Mouse (Mus musculus): ENCODE measurements around the gene Mecom.

Gene Mecom

DNA sequence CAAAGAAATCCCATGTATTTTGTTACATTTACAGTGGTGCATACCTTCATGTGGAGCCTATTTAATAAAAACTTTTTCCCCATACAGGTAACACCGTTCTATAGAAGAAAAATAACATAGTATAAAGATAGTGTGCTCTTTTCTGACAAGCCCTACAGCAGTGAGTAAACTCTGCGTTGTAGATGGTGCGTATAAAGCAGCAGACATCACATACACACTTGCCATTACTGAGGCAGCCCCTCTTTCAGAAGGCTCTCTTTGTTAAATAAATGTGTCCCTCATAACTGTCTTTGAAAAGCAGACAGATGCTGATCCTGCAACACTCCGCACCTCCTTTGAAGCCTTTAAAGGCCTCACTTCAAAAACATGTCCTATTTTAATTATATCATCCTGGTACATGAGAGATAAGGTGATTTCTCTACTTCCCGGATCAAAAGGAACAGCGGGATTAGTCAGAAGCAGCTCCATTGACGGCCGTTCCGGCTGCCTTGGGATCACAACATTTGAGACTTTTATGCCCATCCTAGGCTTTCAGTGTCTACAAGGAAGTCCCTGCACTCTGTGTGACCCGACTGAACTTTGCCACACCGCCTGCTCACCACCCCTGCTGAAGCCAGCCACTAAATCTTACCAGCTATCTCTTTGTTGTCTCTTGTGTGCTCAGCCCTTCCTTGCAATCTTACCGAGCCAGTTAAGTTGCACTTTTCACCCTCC lies 355.4 kb downstream of the Mecom start:
- no peak for DNase-seq

DNA sequence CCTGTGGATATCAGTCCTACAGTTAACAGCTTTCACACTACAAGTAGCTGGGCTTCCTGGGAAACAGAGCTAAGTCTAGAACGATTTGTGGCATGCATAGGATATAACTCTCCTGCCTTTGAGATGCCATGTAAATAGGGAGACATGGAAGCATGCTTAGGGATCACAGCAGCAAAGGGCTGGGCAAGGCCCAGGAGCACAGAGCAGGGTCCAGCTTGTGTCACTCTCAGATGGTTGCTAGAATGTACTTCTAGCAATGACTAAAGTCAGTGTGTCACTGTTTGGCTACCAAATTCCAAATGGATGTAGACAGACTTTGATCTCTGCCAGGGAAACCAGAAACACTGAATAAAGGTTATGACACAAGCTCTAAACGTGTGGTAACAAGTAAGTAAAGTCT lies 358.5 kb downstream of the Mecom start:
- DNase-seq: no peak

DNA sequence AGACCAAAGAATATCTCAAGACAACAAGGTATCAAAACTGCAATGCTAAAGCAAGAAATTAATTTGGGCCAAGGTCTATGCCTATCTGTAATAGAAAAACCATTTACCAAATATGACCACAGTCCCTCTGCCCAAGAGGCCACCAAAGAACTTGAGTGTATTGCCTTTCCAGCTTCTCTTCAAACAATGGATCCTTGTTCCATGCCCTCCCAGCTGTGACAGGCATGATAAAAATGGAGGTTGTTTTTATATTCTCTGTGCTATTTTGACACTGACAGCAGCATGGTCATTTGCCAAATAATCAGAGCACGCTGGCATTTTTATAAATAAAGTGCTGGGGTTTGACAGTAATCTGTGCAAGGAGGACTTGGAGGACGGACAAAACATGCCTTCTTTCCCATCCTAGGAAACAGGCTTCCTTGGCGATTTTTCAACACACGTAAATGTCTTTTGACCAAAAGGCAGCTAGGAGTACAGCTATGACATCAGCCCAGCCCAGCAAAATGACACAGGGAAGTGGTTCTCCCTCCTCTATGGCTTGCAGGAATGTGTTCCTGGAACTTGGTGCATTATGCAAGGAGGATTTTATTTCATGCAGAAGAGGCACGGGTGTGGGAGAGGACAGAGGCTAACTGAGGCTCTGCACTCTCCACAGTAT lies 359.9 kb downstream of the Mecom start:
- no peak for DNase-seq

DNA sequence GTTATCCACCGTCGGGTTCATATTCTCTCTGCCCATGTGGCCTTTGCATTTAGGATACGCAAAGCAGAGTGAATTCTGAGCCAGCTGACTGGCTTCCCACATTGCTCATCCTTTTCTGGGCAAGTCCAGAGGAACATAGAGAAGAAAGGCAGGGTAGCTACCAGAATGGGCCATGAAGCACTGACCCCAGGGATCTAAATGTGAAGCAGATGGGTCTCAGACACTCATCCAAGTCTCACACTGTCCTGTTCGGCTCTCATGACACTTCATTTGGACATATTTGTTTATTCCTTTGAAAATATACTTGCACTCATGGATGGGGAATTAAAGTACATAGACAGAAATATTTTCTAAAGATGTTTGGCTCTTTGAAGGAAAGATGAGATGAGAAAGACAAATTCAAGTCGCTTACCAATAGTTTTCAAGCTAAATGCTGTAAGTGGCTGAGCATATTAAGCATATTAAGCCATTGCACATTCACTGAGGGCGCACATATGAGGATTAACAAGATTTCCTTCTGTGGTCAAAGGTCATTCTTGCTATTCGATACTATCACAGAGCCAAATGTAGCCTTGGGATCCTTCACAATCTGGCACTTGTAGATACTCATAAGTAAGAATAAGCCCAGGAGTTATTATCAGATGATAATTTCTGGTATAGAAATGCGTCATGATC lies 365.9 kb downstream of the Mecom start:
- no peak for DNase-seq

DNA sequence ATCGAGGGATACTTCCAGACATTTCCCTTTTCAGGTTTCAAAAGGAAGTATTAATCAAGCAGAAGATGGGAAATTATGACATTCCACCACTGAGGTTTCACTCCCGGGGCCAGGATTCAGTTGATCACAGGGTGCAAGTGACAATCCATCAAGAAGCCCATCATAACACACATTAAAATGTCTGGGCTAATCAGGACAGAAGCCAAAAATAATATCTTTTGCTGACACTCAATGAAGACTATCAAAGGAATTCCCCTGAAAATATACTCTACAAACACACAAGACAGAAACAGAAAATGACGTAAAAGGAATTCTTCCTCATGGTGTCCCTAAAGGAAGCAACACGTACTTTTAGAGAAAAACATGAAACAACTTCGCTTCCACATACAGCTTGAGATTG lies 371.2 kb downstream of the Mecom start:
- no peak for DNase-seq

DNA sequence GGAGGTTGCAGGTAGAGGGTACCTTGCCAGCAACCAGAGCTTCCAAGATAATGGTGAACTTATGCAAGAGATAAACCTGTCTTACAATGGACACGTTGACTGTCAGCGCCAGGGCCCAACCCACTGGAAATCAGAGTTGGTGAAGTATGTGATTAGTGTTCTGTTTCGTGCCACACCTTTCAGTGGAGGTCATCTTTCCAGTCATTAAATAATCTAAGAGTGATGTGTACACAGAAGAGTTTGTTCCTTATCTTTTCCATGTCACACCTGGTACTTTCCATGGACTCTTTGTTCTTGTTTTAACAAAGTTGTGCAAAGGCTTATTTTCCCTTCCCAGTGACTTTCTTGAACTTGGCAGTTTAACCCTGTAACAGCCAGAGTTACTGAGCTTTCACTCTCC lies 374.0 kb downstream of the Mecom start:
- DNase-seq: no peak

DNA sequence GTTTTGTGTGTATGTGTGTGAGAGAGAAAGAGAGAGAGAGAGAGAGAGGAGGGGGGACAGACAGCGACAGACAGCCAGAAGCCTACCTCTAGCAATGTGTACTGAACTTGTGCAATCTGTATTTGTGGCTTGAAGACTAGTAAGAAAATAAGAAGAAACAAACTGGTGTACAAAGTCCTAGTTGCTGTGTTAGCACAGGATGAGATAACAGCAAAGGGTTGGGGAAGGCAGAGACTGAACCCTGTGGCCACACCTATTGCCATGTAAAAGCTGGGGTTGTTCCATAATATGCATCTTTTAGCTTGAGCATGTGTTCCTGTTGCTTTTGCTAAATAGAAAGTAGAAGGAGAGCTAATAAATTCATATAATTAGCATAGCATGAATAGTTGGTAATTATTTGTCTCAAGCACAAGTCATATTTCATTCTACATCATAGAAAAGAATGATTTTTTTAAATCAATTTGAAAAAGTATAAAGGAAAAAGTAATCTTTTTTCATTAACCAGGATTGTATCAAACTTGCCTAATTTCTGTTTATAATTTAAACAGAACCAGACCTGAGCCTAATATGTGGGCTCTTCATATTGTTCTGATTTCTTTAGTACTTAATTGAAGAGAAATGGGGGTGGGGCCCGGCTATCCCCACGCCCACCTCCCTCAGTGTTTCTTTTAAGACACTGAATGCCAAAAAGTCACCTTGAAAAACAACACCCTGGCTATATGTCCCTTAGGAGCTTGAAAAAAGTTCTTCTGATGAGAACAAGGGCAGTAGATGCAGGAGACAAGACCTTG lies 379.2 kb downstream of the Mecom start:
- no peak for DNase-seq

DNA sequence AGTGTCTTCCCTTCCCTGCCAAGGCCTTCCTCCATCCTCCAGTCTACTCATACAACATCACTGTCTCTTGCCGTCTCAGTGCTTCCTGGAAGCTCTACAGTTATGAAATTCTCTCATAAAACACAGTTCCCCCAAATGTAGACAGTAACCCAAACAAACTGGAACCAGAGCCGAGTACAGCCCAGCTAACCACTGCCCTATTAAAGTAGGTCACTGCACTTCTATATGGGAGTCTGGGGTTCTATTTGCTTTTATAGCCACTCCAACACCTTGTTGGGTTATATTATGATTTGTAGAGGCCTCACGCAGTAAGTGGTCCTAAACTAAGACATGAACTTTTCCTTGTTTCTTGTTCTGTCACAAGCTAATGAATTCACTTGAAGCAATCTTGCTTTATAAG lies 380.8 kb downstream of the Mecom start:
- no peak for DNase-seq

DNA sequence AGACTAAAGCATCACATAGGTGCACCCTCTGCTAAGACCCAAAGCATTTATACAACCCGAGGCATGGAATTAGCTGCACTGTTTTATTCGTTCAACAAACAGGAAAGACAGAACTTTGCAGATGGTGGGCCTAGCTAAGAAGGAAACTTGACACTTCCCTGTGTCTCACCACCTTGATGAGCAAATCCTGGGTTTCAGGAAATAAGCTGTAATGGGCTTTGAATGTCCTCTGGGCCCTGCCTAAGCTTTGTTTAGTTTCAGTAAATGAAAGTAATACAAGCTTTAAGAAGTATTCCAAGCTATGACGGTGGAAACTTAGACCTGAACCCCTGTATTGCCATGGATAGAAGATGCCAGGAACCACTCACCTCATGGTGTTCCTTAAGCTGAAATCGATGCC lies 383.0 kb downstream of the Mecom start:
- no peak for DNase-seq

DNA sequence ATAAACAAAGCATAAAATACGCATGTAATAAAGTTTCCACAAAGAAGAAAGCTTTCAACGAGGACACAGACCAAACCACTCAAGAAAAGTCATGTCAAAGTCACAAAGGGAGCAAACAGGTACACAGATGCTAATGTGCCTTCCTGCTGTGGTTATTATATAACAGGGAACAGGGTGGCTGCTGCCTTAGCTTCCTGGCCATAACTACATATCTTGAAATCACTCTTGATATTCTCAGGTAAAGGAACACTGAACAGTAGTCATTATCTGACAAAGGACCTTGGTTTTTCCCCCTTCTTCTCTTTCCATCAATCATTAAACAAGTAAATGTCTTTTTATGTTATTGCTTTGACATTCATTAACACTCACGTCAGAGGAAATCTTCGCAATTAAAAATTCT lies 384.4 kb downstream of the Mecom start:
- DNase-seq: no peak

DNA sequence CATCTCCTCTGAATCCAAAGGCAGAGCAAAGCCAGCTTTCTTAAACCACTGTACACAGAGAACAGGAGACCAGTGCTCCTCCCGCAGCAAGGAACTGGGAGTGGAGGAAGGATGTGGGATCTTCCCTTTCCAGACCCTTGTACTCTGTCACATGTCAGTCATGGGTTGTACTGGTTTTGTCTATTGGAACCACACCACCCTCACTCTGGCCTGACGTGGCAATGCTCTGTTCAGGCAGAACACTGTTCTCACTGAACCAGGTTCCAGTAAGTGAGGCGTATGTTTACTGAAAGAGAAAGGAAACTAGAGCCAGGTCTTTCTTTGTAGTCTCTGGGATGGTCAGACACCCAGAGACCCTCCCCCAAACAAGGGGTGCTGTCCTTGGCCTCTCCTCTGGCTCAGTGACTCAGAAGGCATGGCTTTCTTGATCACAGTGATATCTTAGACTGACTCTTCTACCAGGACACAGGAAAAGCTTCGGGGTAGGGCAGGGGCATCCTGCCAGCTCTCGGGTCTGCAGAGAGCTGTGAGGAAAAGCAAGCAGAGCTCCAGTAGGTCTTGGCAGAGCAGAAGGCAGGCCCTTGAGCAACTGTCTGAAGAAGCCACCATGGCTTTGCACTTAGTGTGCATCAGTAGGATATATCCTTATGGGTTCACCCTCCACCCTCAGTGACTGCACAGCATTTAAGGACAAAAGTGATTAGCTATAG lies 386.7 kb downstream of the Mecom start:
- DNase-seq: no peak

DNA sequence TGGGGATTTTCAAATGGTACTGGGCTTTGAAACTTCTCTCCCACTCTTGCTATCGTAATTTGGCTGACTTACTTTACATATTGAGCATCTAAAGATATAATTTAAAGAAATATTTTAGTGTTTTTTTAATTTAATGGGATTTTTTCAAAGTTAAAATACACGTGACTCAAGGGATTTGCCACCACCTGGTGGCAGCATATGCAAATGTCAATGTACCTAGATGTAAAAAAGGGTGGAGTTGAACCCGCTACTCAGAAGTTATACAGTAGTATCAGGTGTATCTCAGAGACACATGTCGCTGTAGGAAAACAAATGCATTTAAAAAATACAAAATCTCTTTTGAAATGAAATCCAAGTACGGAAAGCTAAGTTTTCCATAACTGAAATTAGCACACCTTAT lies 387.5 kb downstream of the Mecom start:
- DNase-seq: no peak

DNA sequence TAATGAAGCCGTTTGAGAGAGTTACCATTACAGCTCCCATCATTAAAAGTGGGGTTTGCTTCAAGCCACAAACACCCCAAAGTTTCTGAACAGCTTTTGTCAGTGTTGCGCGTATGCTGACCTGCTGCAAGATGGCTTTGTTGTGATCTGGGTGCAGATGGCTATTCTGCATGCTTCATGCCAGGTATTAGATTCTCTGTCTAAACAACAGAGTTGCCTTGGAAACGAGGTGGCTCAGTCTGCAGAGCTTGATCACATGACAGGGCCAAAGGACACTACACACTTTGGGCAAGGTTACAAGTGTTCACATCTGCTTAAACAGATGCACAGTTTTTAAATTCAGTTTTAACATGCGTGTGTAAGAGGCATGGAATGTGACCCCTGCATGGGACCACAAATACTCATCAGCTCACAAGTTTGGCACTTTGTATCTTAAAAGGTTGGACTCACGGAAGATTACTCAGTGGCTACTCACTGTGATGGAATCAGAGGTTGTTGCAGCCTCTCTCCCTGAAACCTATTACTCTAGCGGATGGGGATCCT lies 390.6 kb downstream of the Mecom start:
- DNase-seq: no peak

DNA sequence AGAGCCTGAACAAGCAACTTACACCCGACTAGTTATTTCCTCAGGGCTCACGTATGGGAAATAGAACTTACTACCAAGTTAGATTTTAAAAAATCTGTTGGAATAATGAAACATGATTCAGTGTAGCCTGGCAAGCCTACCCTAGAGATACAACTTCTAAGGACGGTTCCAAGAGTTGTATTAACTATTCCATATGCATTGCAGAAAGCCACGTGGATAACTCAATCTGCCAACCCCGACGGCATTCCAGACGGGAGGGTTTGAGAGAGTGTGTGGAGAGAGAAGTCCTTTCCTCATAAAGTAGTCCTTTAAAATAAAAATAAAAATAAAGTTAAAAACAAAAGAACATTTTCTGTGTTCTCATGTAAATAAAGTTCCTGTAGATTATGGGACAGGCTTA lies 393.4 kb downstream of the Mecom start:
- DNase-seq: no peak

DNA sequence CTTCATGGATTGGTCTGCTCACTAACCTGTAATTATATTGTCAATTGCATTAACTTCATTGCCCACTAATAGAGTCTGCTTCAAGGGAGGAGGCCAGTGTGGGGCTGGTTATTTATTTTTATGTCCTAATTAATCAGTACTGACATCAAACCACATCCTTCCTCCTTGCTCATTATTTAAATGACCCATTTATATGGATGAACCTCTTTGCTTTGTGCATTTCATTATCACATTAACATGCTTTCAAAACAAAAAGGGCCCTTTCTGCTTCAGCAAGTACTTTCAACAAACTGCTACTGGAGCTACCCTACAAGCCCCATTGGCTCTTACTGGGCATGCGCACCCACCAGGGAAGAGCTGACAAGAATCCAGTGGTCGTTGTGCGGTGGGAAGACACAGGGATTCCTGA lies 393.9 kb downstream of the Mecom start:
- DNase-seq: no peak

DNA sequence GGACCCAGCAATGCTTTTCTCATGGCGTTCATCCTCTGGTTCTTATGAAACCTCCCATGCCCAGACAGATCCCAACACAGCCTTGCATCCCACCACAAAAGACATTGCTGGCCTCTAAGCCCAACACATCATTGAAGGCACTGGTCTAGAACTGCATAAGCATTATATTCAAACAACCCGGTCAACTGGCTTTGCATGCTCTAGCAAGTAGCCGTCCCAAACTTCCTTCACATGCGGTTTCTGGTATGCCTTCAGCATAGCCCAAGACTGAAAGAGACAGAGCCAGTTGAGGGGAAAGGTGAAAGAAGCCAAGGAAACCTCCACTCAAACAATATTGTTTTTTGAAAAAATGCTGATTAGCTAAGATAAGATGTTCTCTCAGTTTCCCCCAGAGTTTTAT lies 397.7 kb downstream of the Mecom start:
- DNase-seq: no peak

DNA sequence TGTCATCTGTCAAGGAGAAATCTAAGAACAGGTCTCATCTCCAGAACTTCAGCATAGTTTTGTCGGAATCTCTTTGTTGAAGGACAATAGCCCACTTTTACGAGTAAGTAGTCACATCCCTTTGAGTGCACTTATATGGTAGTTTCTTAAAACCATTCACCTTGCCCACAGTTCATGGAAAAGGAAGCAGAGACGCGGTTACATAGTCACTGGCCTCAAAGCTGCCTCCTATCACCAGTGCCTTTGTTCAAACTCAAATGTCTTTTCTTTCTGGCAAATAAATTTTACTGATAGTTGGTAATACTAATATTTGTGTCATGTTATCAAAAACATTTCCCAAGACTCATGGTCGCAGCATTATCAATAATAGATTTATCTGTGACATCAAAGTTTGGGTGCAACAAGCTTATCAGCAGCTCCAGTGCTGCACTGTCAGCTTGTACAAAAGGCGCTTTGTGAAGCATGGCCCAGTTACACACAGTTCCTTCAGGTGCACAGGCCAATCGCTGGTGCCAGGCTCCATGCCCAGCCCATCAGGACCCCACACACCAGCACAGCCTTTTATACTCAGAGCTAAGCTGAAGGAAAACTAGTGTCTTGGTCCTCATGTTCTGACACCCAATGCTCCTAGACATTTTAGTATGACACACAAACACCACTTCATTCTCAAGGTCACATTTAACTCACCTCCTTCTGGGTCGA lies 399.3 kb downstream of the Mecom start:
- DNase-seq: no peak

DNA sequence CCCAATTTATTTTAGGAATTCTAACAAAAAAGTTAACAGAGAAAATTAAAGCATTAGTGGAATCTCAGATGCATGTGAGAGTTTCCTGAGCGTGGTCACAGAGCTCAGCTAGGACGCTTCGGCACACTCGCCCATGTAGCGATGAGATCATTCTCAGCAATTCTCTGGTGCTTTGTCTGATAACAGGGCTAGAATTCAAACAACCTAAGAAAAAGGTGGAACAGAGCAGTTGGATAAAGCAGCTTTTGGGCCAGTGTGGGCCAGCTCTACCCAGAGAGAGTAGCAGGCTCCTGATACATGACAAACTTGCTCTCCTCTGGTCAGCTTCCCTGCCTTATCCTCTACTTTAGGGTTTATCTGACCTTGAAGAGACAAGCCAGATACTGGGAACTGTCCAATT lies 402.8 kb downstream of the Mecom start:
- no peak for DNase-seq

DNA sequence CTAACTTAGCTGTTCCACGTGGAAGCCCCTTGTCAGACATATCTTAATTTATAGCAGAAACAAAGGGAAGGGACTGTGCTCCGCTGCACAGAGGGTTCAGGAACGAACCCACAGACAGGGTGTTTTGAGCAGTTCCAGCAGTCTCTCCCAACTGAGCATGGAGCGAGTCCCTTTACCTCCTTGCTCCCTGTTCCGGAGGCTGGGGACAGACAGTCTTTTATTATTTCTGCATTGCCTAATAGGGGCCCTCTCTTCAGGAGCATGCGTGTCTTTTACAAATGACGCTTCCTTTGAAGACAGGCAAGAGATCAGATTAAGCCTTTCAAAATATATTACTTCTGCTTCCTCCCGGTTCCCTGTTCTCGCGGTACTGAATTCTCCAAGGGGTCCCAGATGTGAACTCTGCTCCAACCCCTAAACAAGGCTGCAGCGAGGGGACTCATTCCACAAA lies 403.8 kb downstream of the Mecom start:
- DNase-seq: no peak

DNA sequence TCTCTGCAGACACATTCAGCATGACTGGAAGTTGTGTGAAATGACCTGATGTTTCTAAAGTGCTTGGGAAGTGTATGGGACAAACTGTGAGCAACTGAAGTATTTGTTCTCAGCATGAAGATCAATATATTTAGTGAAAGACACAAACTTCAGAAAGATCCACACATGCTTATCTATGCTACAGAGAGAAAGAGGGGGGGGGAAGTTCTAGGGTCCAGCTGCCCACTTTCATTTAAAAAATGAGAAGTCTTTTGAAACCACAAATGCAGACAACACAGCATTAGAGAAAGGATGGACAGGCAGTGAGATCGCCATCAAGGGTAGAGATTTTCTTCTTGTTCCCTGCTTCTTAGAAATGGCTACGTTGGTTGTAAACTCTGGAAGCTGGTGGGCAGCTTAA lies 404.4 kb downstream of the Mecom start:
- no peak for DNase-seq

DNA sequence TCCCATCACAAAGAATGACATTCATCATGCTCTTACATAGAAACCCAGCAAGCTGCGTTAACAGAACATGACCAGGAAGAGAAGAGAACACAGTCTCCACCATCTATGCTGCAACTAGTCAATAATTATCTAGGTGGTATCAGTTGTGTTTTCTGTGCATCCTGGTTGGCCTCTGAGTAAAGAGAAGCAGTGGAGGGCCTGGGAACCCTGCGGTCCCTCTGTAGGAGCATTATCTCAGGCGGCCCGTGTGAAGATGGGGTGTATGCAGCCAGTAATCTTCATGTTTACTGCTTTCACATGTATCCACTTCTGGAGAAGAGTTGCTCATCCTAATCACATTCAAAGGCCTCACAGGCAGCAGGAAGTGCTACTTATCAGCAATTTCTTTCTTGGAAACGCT lies 407.5 kb downstream of the Mecom start:
- DNase-seq: no peak

DNA sequence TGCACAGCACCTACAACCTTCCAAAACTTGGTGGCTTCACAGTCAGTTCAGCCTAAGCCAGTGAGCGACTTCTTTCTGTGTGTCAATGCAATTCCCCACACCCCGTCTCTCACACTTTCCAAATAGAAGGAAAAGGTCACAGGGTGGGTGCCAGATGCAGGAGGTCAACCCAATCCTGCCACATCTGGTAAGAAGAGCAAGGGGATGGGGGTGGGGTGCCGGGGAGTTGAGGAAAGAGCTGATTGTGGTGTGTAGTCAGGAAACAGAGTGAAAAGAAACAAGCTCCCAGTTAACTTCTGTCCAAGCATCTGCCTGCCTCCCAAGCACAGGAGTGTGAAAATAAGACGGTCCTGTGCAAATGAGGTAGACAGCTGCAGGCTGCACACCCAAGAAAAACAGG lies 408.1 kb downstream of the Mecom start:
- DNase-seq: no peak
